Mouse (Mus musculus) CH12F3 (cell line): ENCODE data around the gene Lgr4.

Source experiments
- in situ Hi-C: fragments of 300-500 bp; cut with MboI; formaldehyde crosslinking; loops from 2 replicates; pipeline ENCODE4 v1.14.3; 2020; ENCODE audit warnings: low sequenced_read_pairs

The Lgr4 gene

DNA sequence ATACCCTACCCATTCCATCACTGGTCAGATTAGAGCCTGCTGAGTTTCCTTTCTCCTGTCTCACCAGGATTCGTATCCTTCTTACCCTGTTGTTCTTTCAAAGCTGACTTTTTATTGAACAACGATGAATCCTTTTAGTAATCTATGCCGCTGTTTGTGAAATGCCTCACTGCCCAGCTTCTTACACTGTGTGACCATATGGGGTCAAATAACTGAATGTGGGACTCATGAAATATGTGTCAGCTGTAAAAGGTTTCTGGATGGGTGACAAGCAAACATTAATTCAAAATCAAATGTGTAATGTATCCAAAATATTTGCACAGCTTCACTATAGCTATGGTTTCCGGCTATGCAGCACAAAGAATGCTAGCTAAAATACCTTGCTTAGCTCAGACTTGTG lies 28.1 kb downstream of the Lgr4 start:
- in situ Hi-C loops: no loop called here

GRCm38 (mm10) chr2:109946426-109946825 lies 29.0 kb downstream of the Lgr4 start:
- in situ Hi-C loops: no loop called here

DNA sequence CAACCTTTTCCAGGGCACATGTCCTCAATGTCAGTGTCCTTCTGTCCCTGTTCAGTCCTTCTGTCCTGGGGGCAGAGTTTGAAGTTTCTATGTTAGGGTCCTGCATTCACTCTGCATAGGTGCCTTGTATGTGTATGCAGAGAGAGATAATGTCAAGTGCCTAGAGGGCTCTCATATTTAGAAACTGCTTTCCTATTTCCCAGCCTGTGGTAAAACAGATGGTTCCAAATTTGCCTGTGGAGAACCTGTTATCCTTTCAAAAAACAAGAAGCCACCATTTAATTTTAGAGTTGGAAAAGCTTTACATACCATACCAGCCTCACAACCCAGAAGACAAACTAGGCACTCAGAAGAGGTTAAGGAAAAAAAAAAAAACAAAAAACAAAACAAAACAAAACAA lies 32.1 kb downstream of the Lgr4 start:
- in situ Hi-C loops: no loop called here

GRCm38 (mm10) chr2:109950311-109950710 lies 32.9 kb downstream of the Lgr4 start:
- in situ Hi-C loops: no loop called here

DNA sequence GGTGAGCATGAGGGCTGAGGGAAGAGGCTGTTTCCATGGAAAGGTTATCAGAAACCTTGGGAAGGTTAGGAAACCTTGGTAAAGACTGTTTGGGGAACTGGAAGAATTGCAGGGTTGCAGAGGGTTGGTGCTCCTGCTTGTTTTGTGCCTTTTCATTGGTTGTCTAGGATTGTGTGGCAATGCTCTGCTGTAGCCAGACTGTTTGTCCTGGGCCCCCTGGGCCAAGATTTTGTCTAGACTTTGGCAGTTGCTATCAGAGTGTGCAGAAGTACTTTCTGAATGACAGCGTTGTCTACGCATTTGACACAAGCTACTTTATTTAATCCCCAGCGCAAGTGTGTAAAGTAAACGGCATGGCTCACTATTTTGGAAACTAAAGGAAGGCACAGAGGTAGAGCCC lies 33.6 kb downstream of the Lgr4 start:
- in situ Hi-C loops: no loop called here

DNA sequence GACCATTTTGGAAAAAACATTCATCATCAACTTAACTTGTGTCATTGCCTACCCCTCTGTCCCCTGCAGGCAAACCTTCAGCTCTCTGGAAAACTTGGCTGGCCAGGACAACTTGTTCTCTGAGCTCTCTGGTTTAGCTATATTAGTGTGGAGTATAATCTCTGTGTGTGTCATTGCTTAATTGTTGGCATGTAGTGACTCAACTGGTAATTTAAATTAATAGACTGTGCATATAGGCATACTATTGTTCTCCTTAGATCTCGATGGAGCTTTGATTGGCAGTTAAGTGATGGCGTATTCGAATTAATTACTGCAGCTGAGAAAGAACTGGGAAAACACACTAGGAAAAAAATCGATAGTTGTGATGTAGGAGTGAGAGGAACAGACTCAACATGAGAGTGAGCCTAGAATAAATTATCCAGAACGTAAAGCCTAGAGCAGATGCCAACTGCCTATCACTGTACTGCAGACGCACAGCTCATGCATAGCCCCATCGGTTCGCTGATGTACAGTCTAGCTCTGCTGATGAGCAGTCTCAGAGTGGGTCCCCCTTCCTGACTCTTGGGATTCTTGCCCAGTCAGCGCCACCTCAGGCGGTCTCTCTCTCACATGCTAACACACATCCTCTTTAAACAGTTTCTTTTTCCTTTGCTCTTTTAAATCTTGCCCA lies 35.7 kb downstream of the Lgr4 start:
- in situ Hi-C loops: no loop called here

- in situ Hi-C loops: no loop called here
Observed at GRCm38 (mm10) chr2:109953893-109954292, 36.4 kb downstream of the Lgr4 start.

DNA sequence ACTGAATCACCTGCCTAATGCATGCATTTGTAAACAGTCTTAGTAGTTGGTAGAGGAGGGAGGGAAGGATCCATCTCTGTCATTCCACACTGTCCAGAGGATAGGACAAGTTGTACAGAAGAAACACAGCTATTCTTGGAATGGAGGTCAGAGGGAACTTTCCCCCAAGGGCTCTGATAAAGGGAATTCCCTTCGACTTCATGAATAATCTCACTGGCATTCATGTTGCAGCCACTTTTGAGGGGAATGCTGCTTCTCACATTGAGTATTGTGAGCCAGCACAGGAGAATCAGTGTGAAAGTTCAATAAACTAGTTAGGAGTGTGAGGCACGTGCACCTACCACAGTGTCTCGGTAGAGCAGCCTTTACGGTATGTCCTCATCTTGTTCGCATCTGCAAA lies 37.6 kb downstream of the Lgr4 start:
- in situ Hi-C loops: no loop called here

- in situ Hi-C loops: no loop called here
Observed at GRCm38 (mm10) chr2:109955910-109956309, 38.5 kb downstream of the Lgr4 start.

DNA sequence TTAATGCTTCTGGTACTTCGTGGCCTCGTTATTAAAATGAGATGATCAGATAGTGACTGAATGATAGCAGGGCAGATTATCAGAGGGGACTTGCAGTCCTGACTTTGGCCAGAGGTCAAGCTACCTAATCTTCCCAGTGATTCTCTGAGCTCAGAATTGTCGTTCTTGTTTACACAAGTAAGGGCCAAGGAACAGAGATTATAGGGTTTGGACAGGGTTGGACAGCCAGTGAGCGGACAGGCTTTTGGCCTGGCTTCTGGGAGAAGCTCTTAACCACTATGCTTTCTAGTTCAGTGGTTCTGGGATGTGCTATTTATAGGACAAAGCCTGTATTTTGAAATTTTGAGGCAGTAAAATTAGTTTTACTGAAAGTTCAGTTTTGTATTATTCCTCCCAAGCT lies 39.3 kb downstream of the Lgr4 start:
- in situ Hi-C loops: no loop called here

DNA sequence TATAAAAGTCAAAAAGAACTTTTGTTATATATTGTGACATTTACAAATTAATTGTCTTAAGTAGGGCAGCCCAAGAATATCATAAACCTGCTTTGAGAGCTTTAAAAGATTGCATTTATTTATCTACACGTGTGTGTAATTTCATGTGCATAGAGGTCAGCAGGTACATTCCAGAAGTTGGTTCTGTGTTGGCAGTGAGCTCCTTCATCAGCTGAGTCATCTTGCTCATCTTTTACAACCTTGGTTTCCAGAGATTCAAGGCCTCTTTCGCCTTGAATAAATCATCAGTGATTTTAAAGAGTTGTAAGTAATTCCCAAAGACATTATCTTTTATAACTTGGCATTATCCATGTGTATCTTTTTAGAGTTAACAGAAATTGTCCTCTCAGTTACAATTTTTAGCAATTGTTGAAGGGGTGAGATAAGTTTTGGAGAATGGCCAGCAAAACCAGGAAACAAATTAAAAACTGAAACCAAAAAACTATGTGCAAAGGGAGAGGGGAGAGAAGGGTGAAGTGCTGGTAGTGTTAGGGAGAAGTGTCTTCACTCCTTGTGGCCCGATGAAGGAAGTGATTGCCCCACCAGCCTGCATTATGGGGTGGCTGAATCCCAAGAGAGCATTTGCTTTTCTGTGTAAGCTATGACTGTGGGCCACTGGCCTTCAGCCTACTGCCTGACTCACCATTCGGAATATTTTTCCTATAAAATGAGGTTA lies 41.4 kb downstream of the Lgr4 start:
- in situ Hi-C loops: no loop called here

DNA sequence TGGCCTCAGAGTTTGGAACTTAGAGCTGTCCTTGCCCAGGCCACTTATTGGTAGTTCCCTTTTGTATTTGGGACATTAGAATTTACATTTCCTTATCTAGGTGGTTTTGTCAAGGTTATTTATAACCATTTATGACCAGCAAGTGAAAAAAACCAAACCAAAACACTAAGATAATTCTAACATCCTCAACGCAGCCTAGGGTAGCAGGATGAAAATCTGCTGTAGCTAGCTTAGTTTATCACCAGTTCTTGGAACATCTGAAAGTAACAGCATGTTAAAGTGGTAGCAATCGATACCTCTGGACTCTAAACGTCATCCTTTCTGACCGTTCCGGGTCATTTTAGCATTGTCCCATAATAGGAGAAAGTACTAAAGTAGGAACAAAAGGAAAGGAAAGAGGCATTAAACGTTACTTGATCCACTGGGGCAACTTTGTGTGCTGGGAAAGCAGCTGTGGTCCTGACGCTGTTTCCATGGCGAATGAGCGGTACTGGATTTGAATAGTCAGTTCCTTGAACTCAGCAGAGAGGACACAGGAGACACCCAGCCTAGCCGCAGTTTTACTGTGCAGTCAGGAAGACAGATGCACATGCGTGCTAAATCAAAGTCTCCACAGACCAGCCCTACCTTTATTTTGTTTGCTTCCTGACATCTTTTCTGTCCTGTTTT lies 42.1 kb downstream of the Lgr4 start:
- in situ Hi-C loops: no loop called here

- in situ Hi-C loops: no loop called here
Observed at GRCm38 (mm10) chr2:109960246-109960645, 42.8 kb downstream of the Lgr4 start.

GRCm38 (mm10) chr2:109961174-109961573 lies 43.7 kb downstream of the Lgr4 start:
- in situ Hi-C loops: no loop called here

DNA sequence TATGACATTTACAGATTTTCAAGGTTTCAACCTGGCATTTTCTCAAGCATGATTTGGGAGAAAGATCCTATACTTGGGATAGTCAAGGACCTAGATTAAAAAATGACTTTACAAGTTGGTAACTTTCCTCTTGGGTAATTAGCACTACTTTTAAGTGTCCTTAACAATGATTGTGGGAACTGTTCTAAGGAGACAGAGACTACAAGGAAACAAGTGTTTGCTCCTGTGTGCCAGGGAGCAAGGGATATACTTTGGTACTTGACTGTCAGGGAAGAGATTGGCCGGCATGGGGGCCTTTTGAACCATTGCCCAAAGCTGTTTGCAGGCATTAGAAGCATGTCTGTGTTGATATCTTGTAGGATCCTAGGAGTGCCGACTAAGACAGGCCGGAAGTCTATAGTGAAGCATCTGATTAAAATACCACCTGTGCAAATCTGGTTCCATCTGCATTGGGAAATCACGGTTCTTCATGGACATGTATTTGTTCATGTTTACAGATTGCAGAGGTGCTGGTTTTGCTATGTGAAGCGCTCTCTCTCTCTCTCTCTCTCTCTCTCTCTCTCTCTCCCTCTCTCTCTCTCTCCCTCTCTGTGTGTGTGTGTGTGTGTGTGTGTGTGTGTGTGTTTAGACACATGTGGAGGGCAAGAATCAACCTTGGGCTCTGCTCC lies 46.3 kb downstream of the Lgr4 start:
- in situ Hi-C loops: no loop called here

- in situ Hi-C loops: no loop called here
Observed at GRCm38 (mm10) chr2:109965753-109966420, 48.4 kb downstream of the Lgr4 start.

DNA sequence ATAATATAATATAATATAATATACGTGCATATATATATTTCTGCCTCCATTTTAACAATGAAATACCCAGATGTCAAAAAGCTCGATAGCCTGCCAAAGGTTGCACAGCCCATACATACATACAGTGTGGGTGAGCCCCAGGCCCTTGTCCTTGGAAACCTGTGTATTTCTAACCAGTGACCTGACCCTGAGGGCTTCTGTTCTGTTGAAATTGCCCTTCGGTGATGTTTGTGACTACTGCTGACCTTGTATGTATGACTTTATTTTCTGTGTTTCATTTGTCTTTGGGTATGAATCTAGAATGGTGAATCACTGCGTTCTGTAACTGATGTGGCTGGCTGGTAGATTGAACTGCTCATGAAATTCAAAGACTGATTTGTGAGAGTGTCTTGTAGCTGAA lies 49.4 kb downstream of the Lgr4 start:
- in situ Hi-C loops: no loop called here

- in situ Hi-C loops: no loop called here
Observed at GRCm38 (mm10) chr2:109969381-109969780, 51.9 kb downstream of the Lgr4 start.

GRCm38 (mm10) chr2:109969926-109970532 lies 52.6 kb downstream of the Lgr4 start:
- in situ Hi-C loops: no loop called here

DNA sequence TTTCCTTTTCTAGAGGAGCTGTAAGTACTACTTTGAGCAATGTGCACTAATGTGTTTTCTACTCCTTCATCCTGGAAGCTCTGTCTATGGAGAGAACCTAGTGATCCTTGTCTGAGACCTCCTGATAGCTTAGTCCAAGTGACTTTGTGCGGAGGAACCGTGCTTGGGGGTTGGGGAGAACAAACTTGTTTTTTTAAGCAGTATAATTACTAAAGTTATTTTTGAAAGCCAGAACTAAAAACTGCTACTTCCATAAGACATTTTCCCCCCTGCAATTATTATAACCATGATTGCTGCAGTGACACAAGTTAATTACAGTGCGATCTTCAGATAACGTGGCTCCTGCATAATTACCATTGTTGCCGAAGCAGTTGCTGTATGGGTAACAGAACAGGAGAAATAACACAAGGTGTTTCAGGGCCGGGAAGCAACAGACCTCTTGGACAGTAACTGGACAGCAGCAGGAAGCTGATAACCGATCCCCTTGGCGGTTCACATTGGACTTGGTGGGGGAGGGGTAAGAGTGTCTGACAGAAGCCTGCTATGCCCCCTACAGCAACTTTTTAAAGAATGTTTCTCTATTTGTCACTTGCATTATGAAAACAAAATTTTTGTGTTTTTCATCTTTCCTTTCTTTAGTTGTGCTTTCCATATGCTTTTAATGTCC lies 53.4 kb downstream of the Lgr4 start:
- in situ Hi-C loops: no loop called here
